Mouse (Mus musculus) stomach, embryonic 14.5 days (tissue): ENCODE data around the gene Dusp18. TPM values are rescaled to one million over a fixed set of nuclear protein-coding genes. Genes with fewer than 3 reads are reported as not detected.
A peak's percentile ranks its signal among the peaks of the same experiment; 100 is the strongest.

Experiments
- ATAC-seq: fragments of 200-750 bp; cut with Nextera tagmentation; 2 replicates; pipeline ENCODE4 v1.8.0; 2017; ENCODE audit warnings: low read depth, moderate TSS enrichment; ENCODE audit not compliant: insufficient number of reproducible peaks, insufficient read depth, low FRiP score
- H3K27ac ChIP-seq: fragments of 300-500 bp; sonication (generic); 2 replicates; pipeline ENCODE4 v1.5.1; 2014; ENCODE audit warnings: mild to moderate bottlenecking, low read length, moderate library complexity, mixed read lengths
- H3K27me3 ChIP-seq: fragments of 300-500 bp; sonication (generic); 2 replicates; pipeline ENCODE4 v1.6.1; 2014; ENCODE audit warnings: low read length, control low read depth, mixed read lengths; ENCODE audit not compliant: control insufficient read depth, insufficient read depth
- H3K36me3 ChIP-seq: fragments of 300-500 bp; sonication (generic); 2 replicates; pipeline ENCODE4 v1.6.1; 2014; ENCODE audit warnings: mild to moderate bottlenecking, control low read depth, low read length, moderate library complexity, mixed read lengths; ENCODE audit not compliant: control insufficient read depth, insufficient read depth
- H3K4me1 ChIP-seq: fragments of 300-500 bp; sonication (generic); 2 replicates; pipeline ENCODE4 v1.6.1; 2014; ENCODE audit warnings: low read length, control low read depth, mixed read lengths; ENCODE audit not compliant: control insufficient read depth, insufficient read depth
- H3K4me2 ChIP-seq: fragments of 300-500 bp; sonication (generic); replicated peaks from 2 replicates; pipeline ENCODE4 v1.6.1; 2014; ENCODE audit warnings: low read depth, low read length, control low read depth
- H3K4me3 ChIP-seq: fragments of 300-500 bp; sonication (generic); 2 replicates; pipeline ENCODE4 v1.5.1; 2014; ENCODE audit warnings: low read depth, low read length, control low read depth
- H3K9ac ChIP-seq: fragments of 300-500 bp; sonication (generic); replicated peaks from 2 replicates; pipeline ENCODE4 v1.6.1; 2014; ENCODE audit warnings: low read depth, mild to moderate bottlenecking, control low read depth, low read length, moderate library complexity, mixed read lengths
- H3K9me3 ChIP-seq: fragments of 300-500 bp; sonication (generic); 2 replicates; pipeline ENCODE4 v1.6.1; 2016; ENCODE audit warnings: low read depth, low read length, control low read depth; ENCODE audit not compliant: control insufficient read depth
- WGBS: fragments of 180-500 bp; shearing (Covaris S2); extraction: QIAGEN DNeasy Blood & Tissue Kit; methylation state at CpG from one replicate; pipeline ENCODE4 v1.1.7; 2014; 5-methylcytosine and 5-hydroxymethylcytosine counted together
- polyA plus RNA-seq: library from polyadenylated mRNA; unstranded; fragments of >200 nt; fragmentation: Nextera tagmentation; extraction: Ambion mirVana; gene quantifications from 2 replicates; pipeline ENCODE4 v1.2.1, GENCODE M21; 2014

Gene Dusp18
- polyA plus RNA-seq, 1 experiment from 2014 or later, result 13.2 TPM

GRCm38 (mm10) chr11:3854156-3854555 is 40.9 kb upstream of the Dusp18 start:
- 89% methylated on average over 3 of the region's 3 CpGs for WGBS

GRCm38 (mm10) chr11:3855846-3856245 is 39.2 kb upstream of the Dusp18 start:
- no peak for ATAC-seq

More at GRCm38 (mm10) chr11:3854156-3854555, 40.9 kb upstream of the Dusp18 start:
- no peaks in the 10 kb centered on the region for H3K4me1 ChIP-seq
- H3K4me3 ChIP-seq, result no peak overlapping the region
- no peaks in the 10 kb centered on the region for H3K9me3 ChIP-seq
- H3K27me3 ChIP-seq, result no peaks in the 10 kb centered on the region
- no peak for ATAC-seq
- H3K4me2 ChIP-seq, result no peak overlapping the region
- no peak overlapping the region for H3K27ac ChIP-seq
- H3K9ac ChIP-seq, result no peak overlapping the region
- H3K36me3 ChIP-seq, result no peaks in the 10 kb centered on the region

GRCm38 (mm10) chr11:3857902-3858301 is 37.1 kb upstream of the Dusp18 start:
- ATAC-seq, result no peak
- H3K4me1 ChIP-seq, result no peaks in the 10 kb centered on the region
- no peaks in the 10 kb centered on the region for H3K36me3 ChIP-seq
- no peak overlapping the region for H3K9ac ChIP-seq
- H3K27me3 ChIP-seq, result 0 out of 2 replicates have a peak, but pooled peaks cover 2% of the 10 kb centered on the region
- H3K4me2 ChIP-seq, result no peak overlapping the region
- H3K27ac ChIP-seq, result no peak overlapping the region
- no peaks in the 10 kb centered on the region for H3K9me3 ChIP-seq
- 75% methylated on average over 5 of the region's 5 CpGs for WGBS
- no peak overlapping the region for H3K4me3 ChIP-seq

More at GRCm38 (mm10) chr11:3855846-3856245, 39.2 kb upstream of the Dusp18 start:
- no peak overlapping the region for H3K27ac ChIP-seq
- WGBS, result 91% methylated on average over 5 of the region's 5 CpGs
- no peaks in the 10 kb centered on the region for H3K9me3 ChIP-seq
- H3K9ac ChIP-seq, result no peak overlapping the region
- H3K4me2 ChIP-seq, result no peak overlapping the region
- no peaks in the 10 kb centered on the region for H3K36me3 ChIP-seq
- H3K4me3 ChIP-seq, result no peak overlapping the region
- no peaks in the 10 kb centered on the region for H3K4me1 ChIP-seq
- no peaks in the 10 kb centered on the region for H3K27me3 ChIP-seq

GRCm38 (mm10) chr11:3859778-3860177 is 35.3 kb upstream of the Dusp18 start:
- 91% methylated on average over 4 of the region's 4 CpGs for WGBS
- Histone ChIP-seq H3K4me3 (no peak overlapping the region), H3K9me3 (no peaks in the 10 kb centered on the region), H3K27me3 (0 out of 2 replicates have a peak, but pooled peaks cover 2% of the 10 kb centered on the region), H3K4me1 (no peaks in the 10 kb centered on the region), H3K4me2 (no peak overlapping the region), H3K27ac (no peak overlapping the region), H3K9ac (no peak overlapping the region), H3K36me3 (no peaks in the 10 kb centered on the region)
- ATAC-seq, result no peak

GRCm38 (mm10) chr11:3860361-3860760 is 34.7 kb upstream of the Dusp18 start:
- 58% methylated on average over 4 of the region's 4 CpGs for WGBS
- H3K9me3 ChIP-seq, result no peaks in the 10 kb centered on the region
- no peak for ATAC-seq
- H3K4me3 ChIP-seq, result no peak overlapping the region
- no peak overlapping the region for H3K27ac ChIP-seq
- no peak overlapping the region for H3K9ac ChIP-seq
- no peaks in the 10 kb centered on the region for H3K4me1 ChIP-seq
- H3K36me3 ChIP-seq, result no peaks in the 10 kb centered on the region
- no peak overlapping the region for H3K4me2 ChIP-seq
- 0 out of 2 replicates have a peak, but pooled peaks cover 2% of the 10 kb centered on the region for H3K27me3 ChIP-seq

- Histone ChIP-seq H3K9me3 (no peaks in the 10 kb centered on the region), H3K4me1 (no peaks in the 10 kb centered on the region), H3K9ac (no peak overlapping the region), H3K27me3 (0 out of 2 replicates have a peak, but pooled peaks cover 2% of the 10 kb centered on the region), H3K4me3 (peak overlapping the region; percentile 42), H3K4me2 (peak overlapping the region; percentile 78), H3K36me3 (no peaks in the 10 kb centered on the region), H3K27ac (no peak overlapping the region)
- ATAC-seq, result no peak
- 76% methylated on average over 19 of the region's 19 CpGs for whole genome bisulfite sequencing
Measured at GRCm38 (mm10) chr11:3862661-3863453, 32.2 kb upstream of the Dusp18 start.

- WGBS, result 3% methylated on average over 57 of the region's 58 CpGs
Measured at GRCm38 (mm10) chr11:3863454-3864112, 31.5 kb upstream of the Dusp18 start, which contains the start of gene Osbp2. Gene Osbp2, minus strand, starts transcription at chr11:3863903.

GRCm38 (mm10) chr11:3864343-3864742 is 30.7 kb upstream of the Dusp18 start:
- WGBS, result 31% methylated on average over 6 of the region's 6 CpGs
- H3K9me3 ChIP-seq, result no peaks in the 10 kb centered on the region
- peak overlapping the region; percentile 78 for H3K4me2 ChIP-seq
- no peak overlapping the region for H3K27ac ChIP-seq
- ATAC-seq, result no peak
- H3K36me3 ChIP-seq, result no peaks in the 10 kb centered on the region
- H3K4me3 ChIP-seq, result peak overlapping the region; percentile 42; the same call in 1 of the 2 replicates
- H3K9ac ChIP-seq, result no peak overlapping the region
- 0 out of 2 replicates have a peak, but pooled peaks cover 2% of the 10 kb centered on the region for H3K27me3 ChIP-seq
- H3K4me1 ChIP-seq, result no peaks in the 10 kb centered on the region

More at GRCm38 (mm10) chr11:3863454-3864112, 31.5 kb upstream of the Dusp18 start, which contains the start of gene Osbp2:
- peak; percentile 90 for ATAC-seq
- Histone ChIP-seq H3K27ac (no peak within 1 kb of the TSS), H3K4me3 (peak within 1 kb of the TSS; percentile 42), H3K36me3 (no peaks in the 10 kb centered on the region), H3K4me1 (no peaks in the 10 kb centered on the region), H3K9me3 (no peaks in the 10 kb centered on the region), H3K4me2 (peak within 1 kb of the TSS; percentile 78), H3K27me3 (0 out of 2 replicates have a peak, but pooled peaks cover 2% of the 10 kb centered on the region), H3K9ac (peak within 1 kb of the TSS; percentile 10; the same call in 1 of the 2 replicates)
